Mouse (Mus musculus) layer of hippocampus, adult 6 months (tissue): ENCODE data around the gene Msi2. TPM values are rescaled to one million over a fixed set of nuclear protein-coding genes. Genes with fewer than 3 reads are reported as not detected.

Source experiments
- long read RNA-seq, 2 experiments: library from polyadenylated mRNA; unstranded; transcript quantifications; one replicate each; pipeline ENCODE4 v2.0.0; 2019 to 2020
- microRNA-seq: library from miRNA; unstranded; fragments of <30 nt; microRNA quantifications from one replicate; pipeline ENCODE4 v1.2.0, GENCODE M21; 2020
- polyA plus RNA-seq: library from polyadenylated mRNA; unstranded; fragments of <200 nt; fragmentation: Nextera tagmentation; gene quantifications from 2 replicates; pipeline ENCODE4 v1.2.3, GENCODE M21; 2021

Gene Msi2
- 4.5 and 6.7 TPM in 2 replicates for polyA plus RNA-seq
- long read RNA-seq, experiment 1, partial matches to known transcripts = 4 of 15 reads
- long read RNA-seq, experiment 1, other reads (novel, unspliced or antisense) = 10 of 15 reads
- long read RNA-seq, experiment 2, partial matches to known transcripts = 2 of 28 reads
- long read RNA-seq, experiment 2, other reads (novel, unspliced or antisense) = 25 of 28 reads

DNA sequence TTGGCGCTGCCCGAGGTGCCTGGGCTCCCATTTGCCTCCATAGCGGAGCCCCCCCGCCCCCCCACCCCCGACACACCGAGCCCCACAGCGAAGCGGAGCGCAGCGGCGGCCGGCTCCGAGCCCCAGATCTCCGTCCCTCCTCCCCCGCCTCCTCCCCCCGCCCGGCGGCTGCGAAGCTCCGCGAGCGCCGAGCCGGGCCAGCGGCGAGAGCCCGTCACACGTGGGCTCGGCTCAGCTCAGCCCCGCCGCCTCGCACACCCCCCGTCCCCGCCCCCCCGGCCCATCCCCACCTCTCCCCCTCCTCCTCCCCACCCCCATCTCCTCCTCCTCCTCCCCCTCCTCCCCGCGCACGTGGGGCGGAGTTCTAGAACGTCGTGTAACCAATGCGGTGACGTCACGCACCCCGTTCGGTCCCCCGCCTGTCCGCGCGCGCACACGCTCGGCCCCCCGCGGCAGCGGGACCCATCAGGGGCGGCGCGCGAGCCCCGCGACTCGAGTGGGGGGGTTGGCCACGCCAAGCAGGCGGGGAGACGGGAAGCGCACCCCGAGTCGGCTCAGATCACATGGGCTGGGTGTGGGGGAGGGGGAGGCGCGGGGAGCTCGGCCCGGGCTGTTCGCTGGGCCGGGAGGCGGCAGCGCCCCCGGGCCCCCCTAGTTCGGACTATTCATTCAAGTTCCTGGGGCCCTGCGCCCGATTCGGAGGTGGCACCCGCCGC lies at the start of gene Msi2:
Msi2 (minus strand) TSS at position 464 of the 716 bp plus-strand sequence.

DNA sequence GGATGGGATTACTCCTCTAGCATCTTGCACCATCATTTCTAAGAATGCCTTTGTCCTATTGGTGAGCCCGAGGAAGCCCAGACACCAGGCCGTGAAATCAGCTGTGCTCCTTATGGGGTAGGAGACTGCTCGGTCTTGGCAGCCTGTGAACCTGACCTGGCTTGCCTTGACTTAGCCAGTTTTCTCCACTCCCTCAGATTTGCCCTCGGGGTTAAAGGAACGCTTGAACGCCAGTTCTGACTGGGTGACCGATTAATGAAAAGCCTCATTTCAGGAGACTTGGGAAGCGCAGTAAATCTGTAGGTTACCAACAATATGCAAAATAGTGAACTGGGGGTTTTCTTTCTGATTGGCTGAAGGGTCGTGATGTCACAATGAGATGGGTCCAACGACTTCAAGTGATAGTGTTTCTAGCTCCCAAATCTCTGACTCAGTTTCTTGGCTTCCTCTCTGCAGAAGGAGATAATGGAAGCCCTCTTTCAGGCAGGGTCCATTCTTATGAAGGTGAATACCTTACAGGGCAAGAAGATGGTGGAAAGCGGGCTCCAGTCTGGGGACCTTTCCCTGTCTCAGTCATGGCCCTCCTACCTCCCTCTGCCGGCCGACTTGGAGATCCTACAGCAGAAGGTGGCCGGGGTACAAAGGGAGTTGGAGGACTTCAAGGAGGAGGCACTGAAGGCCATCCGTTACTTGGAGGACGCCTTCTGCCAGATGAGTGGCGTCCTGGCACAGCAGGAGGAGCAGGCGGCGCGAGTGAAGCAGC lies 424.5 kb downstream of the Msi2 start, which contains the start of gene Ccdc182:
Ccdc182 (plus strand) TSS at position 428 of the 763 bp plus-strand sequence.

Small RNA genes within 50 kb of the gene (microRNA-seq; reads per million reads assigned to microRNA genes)
- not detected for gene Mir378b

Other genes with a start within 250 kb of the Msi2 start
- gene Akap1, start 146.1 kb upstream of the Msi2 start, polyA plus RNA-seq = 5.2 and 5.5 TPM in 2 replicates
- 27.9 and 30.7 TPM in 2 replicates for gene Scpep1, start 237.0 kb upstream of the Msi2 start, polyA plus RNA-seq
- not detected in 2 replicates for gene Elobl, start 248.4 kb upstream of the Msi2 start, polyA plus RNA-seq